Mouse (Mus musculus) ovary, postnatal 36 days (tissue): ENCODE measurements around the gene Nhlrc4.

ENCODE experiments used
- DNase-seq: peaks from one replicate; pipeline ENCODE4 v3.0.0; 2022; ENCODE audit warnings: low spot score, mixed read lengths

Gene Nhlrc4

DNA sequence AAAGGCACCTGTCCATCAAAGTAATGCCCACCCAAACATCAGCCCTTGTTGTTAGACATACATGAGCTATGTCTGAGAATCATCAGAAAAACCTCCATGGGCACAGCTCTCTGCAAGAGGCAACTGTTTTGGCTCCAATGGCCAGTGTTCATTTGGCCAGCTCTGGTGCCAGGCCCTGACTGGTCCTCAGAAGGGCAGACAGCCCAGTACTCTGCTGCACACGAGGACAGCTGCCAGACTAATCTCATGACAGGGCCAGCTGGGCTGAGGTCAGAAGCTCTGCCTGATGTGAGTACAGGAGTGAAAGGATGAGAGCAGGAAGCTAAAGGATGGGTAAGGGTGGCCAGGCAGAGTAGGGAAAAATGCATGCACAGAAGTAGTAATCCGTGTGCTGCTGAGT is 19.4 kb downstream of the Nhlrc4 start:
- no peak for DNase-seq

- no peak for DNase-seq
These were observed 22.6 kb downstream of the Nhlrc4 start for GRCm38 (mm10) chr17:25922120-25922519.

DNA sequence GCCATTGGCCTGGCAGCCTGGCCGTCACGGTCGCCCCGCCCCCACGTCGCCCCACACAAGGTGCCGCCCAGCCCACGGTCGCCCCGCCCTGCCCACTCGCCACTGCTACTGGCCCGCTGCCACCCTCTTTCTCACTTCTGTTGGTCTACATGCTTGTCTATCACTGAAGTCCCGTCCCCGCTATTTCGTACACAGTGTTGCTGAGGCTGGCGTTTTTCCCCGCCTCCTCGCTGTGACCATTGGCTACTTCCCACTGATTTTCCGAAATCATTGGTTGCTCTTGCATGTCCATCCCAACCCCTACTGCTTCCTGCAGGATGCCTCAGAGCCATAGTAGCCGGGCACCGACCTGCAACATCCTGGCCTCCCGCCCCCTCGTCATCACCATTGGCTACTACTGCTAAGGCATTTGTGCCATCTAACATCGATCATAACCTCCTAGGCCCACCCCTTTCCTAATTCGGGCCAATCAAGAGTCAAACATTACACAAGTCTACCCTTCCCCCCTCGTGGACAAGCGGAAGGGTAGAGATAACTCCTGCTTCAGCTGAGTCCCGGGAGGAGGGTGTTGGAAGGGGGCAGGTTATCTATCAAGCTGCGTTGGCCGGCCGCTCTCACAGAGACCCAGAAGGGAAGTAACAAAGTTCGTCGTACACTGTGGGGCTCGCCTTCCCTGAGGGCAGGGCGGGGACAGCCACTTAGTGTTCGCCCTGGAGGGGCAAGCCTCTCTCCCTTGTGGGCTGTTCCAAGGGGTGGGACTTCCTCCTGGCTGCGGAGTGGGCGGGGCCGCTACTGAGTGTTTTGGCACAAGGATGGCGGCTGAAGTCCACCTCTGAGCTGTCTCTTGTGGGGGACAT is 24.7 kb downstream of the Nhlrc4 start:
- DNase-seq: peak; percentile 100

GRCm38 (mm10) chr17:25919144-25919785 is 25.5 kb downstream of the Nhlrc4 start, which contains the start of gene Rab40c:
TSS of gene Rab40c (minus strand) at chr17:25919727.
- DNase-seq: no peak

DNA sequence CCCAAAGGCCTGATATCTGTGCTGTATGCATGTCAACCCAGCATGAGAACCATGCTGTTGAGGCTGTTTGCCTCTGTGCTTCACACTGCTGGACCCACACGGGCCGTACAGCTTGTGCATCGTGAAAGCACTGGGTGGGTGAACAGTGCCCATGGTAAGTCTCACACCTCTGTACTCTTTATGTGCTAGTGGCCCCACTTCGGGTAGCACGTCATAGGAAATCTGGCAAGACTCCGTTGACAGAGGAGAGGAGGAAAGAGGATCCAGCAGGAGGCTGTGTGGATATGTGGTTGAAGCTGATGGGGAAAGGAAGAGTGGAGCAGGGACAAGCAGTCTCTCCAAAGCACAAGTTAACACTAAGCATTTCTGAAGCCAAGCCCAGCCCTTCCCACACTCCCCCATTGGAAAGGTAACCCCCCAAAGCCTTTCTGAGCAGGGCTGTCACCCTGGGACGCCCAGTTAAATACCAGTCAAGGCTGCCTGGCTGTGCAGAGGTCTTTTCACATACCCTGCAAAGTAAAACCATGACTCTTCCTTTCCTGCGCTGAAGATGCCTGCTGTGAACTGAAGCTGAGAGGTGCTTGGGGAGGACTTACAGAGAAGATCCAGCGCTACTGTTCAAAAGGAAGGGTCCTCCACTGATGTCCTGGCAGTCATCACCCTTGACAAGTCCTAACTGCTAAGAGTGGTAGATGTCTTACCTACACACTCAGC is 26.6 kb downstream of the Nhlrc4 start:
- no peak for DNase-seq

DNA sequence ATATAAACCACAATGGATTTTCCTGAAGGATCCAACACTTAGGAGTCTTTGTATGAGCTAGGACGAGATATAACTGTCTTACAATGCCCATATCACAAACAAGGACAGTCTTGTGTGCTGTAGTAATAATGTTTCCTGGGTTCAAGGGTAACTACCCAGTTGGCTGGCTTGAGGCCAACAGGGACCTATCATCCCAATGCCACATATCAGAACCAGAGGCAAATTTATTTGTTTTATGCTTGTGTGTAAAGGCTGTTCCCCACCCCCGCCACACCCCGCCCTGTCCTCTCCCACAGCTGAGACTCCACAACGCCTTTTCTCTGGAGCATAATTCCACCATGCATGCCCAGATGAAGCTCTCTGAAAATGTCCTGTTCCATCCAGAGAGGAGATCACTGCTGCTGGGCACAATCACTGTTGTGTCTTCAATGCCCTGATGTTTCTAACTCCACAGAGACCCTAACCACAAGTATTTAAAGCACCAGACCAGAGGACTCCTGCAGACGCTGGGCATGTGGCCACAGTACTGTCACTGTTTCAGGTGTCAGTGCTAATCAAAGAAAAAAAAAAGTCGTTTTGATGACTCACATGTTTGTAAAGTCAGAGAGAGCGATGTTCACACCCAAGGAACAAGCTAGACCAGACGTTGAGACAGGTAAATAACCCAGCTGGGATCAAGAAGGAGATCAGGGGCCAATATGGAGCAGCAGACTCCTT is 27.7 kb downstream of the Nhlrc4 start:
- DNase-seq: no peak

DNA sequence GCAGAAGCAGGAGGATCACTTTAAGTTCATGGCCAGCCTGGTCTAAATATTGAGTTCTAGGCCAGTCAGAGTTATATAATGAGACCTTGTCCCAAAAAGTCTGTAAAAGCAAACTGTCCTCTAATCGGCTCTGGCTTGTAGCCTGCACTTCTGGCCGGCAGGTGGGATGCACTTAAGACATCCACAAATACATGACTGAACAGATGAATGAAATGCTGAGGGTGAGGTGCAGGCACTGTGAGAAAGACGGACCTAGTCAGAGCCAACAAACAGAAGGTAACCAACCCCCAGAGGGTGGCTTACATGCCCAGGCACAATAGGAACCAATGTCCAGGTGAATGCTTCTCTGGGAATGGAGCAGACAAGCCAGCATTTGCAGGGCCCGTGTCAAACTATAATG is 30.5 kb downstream of the Nhlrc4 start:
- no peak for DNase-seq

- DNase-seq: no peak
These were observed 30.9 kb downstream of the Nhlrc4 start for GRCm38 (mm10) chr17:25913877-25914275.

DNA sequence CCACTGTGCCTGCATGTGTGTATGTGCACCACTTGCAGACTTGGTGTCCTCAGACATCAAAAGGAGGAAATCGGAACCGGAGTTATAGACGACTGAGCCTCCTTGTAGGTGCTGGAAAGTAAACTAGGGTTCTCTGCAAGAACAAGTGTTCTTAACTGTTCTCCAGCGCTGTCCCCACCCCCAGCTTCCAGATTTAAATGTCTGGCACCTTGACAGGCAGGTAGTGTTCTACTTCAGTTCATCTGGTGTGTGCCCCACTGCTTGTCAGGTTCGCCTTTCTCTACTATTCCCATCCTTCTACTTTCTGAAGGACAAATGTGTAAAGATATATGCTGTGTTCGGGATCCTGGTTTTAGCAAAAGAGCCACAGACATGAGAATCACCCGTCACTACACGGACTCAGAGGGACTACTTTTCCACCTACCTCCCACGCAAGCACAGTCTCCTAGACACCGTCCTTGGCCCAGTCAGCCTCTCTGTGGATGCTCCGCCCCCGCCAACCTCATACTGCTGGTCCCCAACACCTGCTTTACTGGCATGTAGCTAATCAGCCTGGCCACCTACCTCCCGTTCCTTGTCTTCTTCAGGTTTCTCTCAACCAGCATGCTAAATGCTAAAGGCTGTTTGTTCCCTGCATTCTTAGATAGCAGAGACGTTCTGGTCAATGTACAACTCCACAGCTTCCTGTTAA is 31.4 kb downstream of the Nhlrc4 start:
- DNase-seq: peak; percentile 22

DNA sequence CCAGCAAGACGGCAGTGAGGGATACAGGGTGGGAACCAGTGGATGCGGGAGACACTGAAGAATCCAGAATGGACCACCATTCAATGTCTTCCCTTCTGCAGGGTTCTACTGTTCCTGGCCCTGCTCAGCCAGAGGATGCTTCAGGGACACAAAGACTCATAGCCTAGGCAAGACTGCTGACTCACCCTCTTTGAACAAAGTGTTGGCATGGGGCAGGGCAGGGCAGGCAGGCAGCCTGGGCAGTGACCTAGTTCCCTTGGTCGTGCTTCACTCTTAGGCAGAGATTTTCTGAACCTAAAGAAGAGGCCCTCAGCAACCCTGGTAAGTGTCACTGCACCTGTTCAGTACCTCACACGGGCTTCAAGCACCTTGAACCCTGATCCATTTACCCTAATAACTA is 32.9 kb downstream of the Nhlrc4 start:
- no peak for DNase-seq

GRCm38 (mm10) chr17:25907640-25908039 is 37.1 kb downstream of the Nhlrc4 start:
- no peak for DNase-seq

DNA sequence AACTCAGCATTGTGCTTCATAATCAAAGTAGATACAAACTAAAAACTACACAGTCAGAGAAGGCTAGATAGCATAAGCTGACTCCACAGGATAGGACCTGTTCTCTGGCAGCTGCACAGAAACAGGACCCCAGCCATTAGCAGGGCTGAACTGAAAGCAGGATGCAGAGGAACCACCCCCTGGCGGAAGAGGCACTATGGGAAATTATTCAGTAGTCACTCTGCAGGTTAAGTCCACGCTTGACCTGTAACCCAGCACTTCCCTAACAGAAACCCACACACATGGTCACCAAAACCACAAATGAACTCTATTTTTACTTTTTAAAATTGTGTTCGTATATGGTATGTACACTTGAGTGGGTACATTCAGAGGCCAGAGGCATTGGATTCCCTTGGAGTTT is 41.7 kb downstream of the Nhlrc4 start:
- DNase-seq: no peak

- no peak for DNase-seq
These were observed 44.6 kb downstream of the Nhlrc4 start for GRCm38 (mm10) chr17:25900193-25900592.

GRCm38 (mm10) chr17:25895891-25896290 is 48.9 kb downstream of the Nhlrc4 start:
- DNase-seq: no peak

- DNase-seq: no peak
These were observed 49.3 kb downstream of the Nhlrc4 start for GRCm38 (mm10) chr17:25895415-25895814.

DNA sequence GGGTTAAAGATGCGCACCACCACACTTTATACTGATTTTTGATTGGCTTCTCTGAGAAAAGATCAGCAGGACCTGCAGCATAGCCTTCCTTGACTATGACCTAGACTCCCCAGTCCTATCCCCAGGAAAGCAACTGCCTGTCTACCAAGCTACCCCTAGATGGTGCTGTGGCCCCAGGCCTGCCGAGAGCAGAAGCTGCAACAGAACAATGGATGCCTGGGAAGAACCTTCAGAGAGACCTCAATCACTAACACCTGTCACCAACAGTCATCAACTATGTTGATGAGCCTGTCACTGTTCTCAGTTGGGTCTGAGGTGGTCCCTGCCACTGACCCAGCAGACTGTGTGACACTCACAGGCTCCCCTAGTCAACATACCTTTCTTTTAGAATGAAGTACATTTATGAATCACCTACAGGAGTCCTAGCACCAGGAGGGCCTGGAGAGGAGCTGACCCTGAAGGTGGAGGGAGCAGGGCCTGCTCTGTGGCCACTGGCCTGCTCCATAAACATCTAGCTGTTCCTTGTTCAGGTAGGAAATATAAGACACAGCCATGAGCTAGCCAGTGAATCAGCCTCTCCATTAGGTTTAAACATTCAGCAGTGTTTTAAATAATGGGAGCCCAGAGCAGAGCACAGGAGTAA is 50.7 kb downstream of the Nhlrc4 start:
- DNase-seq: peak; percentile 61
